Mouse (Mus musculus) left cerebral cortex, postnatal 25 days (tissue): ENCODE measurements around the gene Mms19. TPM values are rescaled to one million over a fixed set of nuclear protein-coding genes. Genes with fewer than 3 reads are reported as not detected.

Experiments
- DNase-seq, 2 experiments: peaks; one replicate each; pipeline ENCODE4 v3.0.0; 2022; ENCODE audit warnings: low spot score in 2 of 2, mixed read lengths in 1 of 2
- intact Hi-C: fragments of 180-260 bp; cut with DNase I; formaldehyde crosslinking; loops from one replicate; pipeline ENCODE4 v1.15.1; 2025
- total RNA-seq, 2 experiments: library from RNA; stranded (reverse); gene quantifications; 2 replicates each; pipeline ENCODE4 v1.2.3; 2021

Gene Mms19
- total RNA-seq, 2 experiments from 2014 or later: 23.7 to 27.0 TPM

GRCm38 (mm10) chr19:42000446-42000958 lies 19.5 kb upstream of the Mms19 start:
- no peak for DNase-seq
- intact Hi-C loops: no loop called here

- intact Hi-C loops: no loop called here
- no peak for DNase-seq
Observed at GRCm38 (mm10) chr19:41999688-42000283, 18.8 kb upstream of the Mms19 start.

GRCm38 (mm10) chr19:41998770-41999548 lies 18.0 kb upstream of the Mms19 start:
- DNase-seq: no peak
- intact Hi-C loops: no loop called here

GRCm38 (mm10) chr19:41997090-41997489 lies 16.1 kb upstream of the Mms19 start:
- intact Hi-C loops: no loop called here
- no peak for DNase-seq

DNA sequence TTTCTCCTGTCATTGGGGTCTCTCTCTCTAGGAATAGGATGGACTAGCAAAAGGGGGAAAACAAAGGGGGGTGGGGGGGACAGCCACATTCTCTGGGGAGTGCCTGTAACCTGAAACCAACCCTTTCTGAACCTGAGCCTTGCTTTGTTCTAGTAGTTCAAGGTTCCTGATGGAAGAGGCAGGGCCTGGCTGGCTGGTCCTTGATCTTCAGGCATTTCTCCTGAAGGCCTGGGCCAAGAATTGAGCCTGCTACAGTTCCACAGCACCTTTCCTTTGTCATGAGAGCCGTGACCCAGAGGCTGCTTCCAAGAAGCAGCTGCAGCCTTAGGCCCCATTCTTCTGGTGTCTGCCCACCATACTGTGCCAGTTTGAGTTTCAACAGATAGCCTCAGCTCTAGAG lies 14.5 kb upstream of the Mms19 start:
- intact Hi-C loops: no loop called here

DNA sequence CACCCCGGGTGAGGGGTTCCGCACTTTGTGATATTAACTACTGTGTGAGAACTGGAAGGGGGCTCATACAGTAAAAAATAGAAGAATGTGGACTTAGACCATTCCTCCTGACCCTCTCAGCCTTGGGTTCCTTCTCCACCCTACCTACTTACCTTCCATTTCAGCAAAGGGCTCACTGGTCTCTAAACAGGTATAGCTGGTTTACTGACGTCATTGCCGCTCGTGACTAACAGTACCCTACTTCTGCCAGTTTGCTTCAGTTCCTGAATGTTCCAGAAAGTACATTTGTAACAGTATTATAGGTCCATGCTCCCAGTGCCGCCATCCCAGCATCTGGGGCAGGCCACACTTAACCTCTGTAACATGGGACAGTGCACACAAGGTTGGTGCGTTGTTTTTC lies 13.1 kb upstream of the Mms19 start:
- intact Hi-C loops: no loop called here
- no peak for DNase-seq

More for the DNA sequence above, 14.5 kb upstream of the Mms19 start:
- no peak for DNase-seq

GRCm38 (mm10) chr19:41993484-41993883 lies 12.5 kb upstream of the Mms19 start:
- peak; percentile 76 to 90 for DNase-seq
- intact Hi-C loops: no loop called here

DNA sequence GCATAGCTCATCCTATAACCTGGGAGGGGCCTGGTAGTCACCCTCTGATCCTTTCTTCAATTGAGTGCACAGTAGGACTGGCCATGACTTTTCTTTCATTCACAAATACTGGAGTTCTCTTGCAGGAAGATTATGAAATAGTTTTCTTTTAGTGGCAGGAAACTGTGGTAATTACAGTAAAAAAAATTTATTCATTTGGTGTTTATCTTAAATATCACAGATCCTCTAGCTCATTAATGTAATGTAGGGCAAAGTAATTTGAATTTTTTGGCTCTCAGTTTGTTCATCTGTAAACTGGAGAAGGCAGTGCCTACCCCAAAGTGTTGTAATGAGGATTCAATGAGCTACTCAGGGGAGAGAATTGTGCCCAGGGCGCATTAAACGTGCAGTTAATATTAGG lies 12.0 kb upstream of the Mms19 start:
- intact Hi-C loops: no loop called here
- no peak for DNase-seq

GRCm38 (mm10) chr19:41991926-41992477 lies 11.0 kb upstream of the Mms19 start:
- DNase-seq: peak in 1 of 2 experiments; percentile 38
- intact Hi-C loops: no loop called here

- DNase-seq: no peak
- intact Hi-C loops: no loop called here
Observed at GRCm38 (mm10) chr19:41989810-41990209, 8.9 kb upstream of the Mms19 start.

DNA sequence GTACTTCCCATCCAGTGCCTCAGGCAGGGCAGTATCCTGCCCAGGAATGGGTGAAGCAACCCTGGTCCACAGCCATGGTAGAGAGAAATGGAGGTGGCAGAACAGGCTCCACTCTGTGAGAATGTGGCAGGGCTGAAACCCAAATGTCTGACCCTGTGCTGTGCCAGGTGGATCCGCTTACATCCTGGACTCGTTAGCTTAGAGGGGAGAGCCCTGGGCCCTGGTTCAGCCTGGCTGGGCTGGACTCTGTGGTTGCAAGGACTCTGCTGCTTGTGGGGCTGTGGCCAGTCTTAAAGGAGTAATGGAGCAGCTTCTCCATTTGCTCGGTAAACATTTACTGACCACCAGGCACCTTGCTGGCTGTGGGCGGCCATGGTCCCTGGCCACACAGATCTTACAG lies 6.2 kb upstream of the Mms19 start:
- intact Hi-C loops: no loop called here
- DNase-seq: no peak

- DNase-seq: no peak
- intact Hi-C loops: no loop called here
Observed at GRCm38 (mm10) chr19:41985994-41986393, 5.0 kb upstream of the Mms19 start.

- intact Hi-C loops: loop anchor here (1.0 to 5.0 kb wide), 2 partner anchors 44 to 105 kb away; partner anchors contain the start of gene Morn4
- DNase-seq: no peak
Observed at GRCm38 (mm10) chr19:41982791-41983150, 1.8 kb upstream of the Mms19 start.

- intact Hi-C loops: loop anchor here (1.0 to 5.0 kb wide), 3 partner anchors 35 to 105 kb away; partner anchors contain the start of gene Morn4
- DNase-seq: peak; percentile 11 to 33
Observed at GRCm38 (mm10) chr19:41981931-41982790, 1.2 kb upstream of the Mms19 start.

DNA sequence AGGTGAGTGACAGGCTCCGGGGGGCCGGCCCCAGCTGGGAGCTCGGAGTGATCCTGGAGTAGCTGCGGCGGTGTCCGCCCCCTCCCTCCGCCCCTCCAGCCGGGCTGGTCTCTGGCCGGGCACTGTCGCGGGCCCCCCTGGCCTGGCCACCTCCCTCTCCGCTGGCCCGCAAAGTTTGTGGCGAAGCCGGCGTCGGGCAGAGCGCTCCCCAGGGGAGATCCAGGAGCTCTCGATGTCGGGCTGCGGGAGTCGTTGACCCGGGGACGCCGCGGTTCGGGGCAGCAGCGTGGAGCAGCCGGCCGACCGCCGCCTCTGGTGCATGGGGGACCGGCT lies 604 bp upstream of the Mms19 start, which contains the start of gene Ubtd1:
Gene Ubtd1, plus strand, starts transcription at position 169 of the 333 bp plus-strand sequence.
- DNase-seq: no peak
- intact Hi-C loops: loop anchor here (2.0 to 5.0 kb wide), 2 partner anchors 35 to 106 kb away; partner anchors contain the start of gene Morn4

- intact Hi-C loops: loop anchor here (2.0 to 5.0 kb wide), 2 partner anchors 36 to 107 kb away; partner anchors contain the start of gene Morn4
- DNase-seq: peak; percentile 16 to 43
Observed at GRCm38 (mm10) chr19:41980422-41980818, 537 bp downstream of the Mms19 start.

DNA sequence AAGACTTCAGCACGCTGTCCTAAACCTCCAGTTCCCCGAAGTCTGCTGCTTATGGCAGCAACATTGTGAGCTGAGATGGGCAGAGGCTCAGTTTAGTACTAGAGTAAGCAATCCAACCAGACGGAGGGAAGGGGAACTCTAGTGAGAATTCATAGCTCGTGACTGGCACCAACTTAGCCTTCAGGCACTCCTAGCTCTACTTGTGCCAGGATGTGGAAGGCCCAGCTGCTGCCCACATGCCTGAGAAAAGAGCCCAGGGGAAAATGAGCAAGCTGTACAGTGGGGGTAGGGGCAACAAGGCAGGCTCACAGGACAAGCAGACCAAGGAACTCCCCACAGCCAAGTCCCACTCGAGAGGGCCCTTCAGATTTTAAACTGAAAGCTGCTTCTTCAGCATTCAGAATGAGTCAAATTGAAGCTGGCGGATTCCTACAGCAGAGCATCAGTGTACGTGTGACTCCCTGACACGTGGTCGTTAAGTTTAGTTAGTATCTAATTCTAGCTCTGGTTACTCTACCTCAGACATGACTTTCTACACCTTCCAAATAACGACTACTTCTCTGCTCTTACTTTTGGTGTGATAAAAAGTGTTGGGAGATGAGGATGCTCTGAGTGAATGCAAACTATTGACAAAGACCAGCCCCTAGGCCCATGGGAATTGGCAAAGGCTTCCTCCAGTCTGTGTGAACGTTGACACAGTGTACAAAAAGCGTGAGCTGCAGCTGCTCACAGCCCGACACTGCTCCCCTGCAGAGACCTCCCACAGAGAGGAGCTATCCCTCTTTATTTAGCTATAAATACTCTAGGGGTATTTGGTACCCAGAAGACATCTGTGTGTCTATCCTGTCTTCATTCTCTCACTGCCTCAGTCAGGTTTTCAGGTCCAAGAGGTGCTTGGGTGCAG lies 6.8 kb downstream of the Mms19 start:
- DNase-seq: peak; percentile 28 to 83
- intact Hi-C loops: no loop called here

- DNase-seq: no peak
- intact Hi-C loops: no loop called here
Observed at GRCm38 (mm10) chr19:41969618-41970017, 11.3 kb downstream of the Mms19 start.

DNA sequence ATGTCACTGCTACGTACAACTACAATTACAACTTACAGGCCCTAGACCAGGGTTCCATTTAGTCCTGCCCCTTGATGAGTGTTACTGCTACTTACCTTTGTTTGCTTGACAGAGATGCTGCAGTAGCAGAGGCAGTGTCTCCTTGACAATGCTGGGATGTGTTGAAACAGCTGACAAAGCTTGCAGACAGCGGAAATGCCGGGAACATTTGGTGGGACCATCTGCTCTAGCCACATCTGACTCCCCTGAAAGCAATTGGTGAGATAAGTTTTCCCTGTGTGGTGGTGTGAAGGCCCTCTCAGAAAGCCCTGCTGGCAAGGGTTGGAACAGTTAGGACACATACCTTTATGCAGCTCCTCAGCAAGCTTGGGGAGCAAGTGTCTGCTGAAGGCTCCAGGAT lies 27.4 kb downstream of the Mms19 start:
- DNase-seq: peak in 1 of 2 experiments; percentile 41
- intact Hi-C loops: no loop called here
